Mouse (Mus musculus) cerebellum, adult 2 months (tissue): ENCODE measurements at regions not wholly inside any gene's neighbourhood (a gene's known extent, or its start where the extent isn't known, plus 50 kb on each side); places are given as distances from the start of the nearest gene placed in this dataset.
A peak's percentile ranks its signal among the peaks of the same experiment; 100 is the strongest.

ENCODE experiments used
- DNase-seq, 2 experiments: peaks; one replicate each; pipeline ENCODE4 v3.0.0; 2021
- H3K27ac ChIP-seq: fragments of 200-500 bp; 2 replicates; pipeline ENCODE4 v1.5.1; 2012; ENCODE audit warnings: low read length, control low read depth, inconsistent platforms; ENCODE audit not compliant: insufficient read depth
- H3K27me3 ChIP-seq: fragments of 200-500 bp; 2 replicates; pipeline ENCODE4 v1.6.1; 2012; ENCODE audit warnings: inconsistent platforms, mild to moderate bottlenecking, low read length, moderate library complexity; ENCODE audit not compliant: control insufficient read depth, insufficient read depth
- H3K4me1 ChIP-seq: fragments of 200-500 bp; 2 replicates; pipeline ENCODE4 v1.6.1; 2011; ENCODE audit warnings: low read length; ENCODE audit not compliant: control insufficient read depth, insufficient read depth
- H3K4me3 ChIP-seq: fragments of 200-500 bp; replicated peaks from 2 replicates; pipeline ENCODE3; 2011; ENCODE audit warnings: mild to moderate bottlenecking, low read depth, low read length, control low read depth; ENCODE audit not compliant: insufficient read depth
- CTCF ChIP-seq: fragments of 200-500 bp; IDR thresholded peaks from 2 replicates; pipeline ENCODE4 v1.5.1; 2011; ENCODE audit warnings: low read depth, mild to moderate bottlenecking, control low read depth, low read length, moderate library complexity, borderline replicate concordance; ENCODE audit not compliant: insufficient read depth
- POLR2A ChIP-seq: fragments of 200-500 bp; IDR thresholded peaks from 2 replicates; pipeline ENCODE4 v1.6.1; 2011; ENCODE audit warnings: low read length, control low read depth, borderline replicate concordance; ENCODE audit not compliant: insufficient read depth
- WGBS: fragments of 180-500 bp; shearing (Covaris S2); methylation state at CpG from one replicate; pipeline ENCODE4 v1.1.7; 2018; 5-methylcytosine and 5-hydroxymethylcytosine counted together

- H3K4me1 ChIP-seq: no peaks in the 10 kb centered on the region
- no peaks in the 10 kb centered on the region for H3K27me3 ChIP-seq
- no peak for DNase-seq
- no peak for TF ChIP-seq CTCF
- no peak for TF ChIP-seq POLR2A
- no peak overlapping the region for H3K27ac ChIP-seq
- no peak overlapping the region for H3K4me3 ChIP-seq
- WGBS: 22% methylated on average over 12 of the region's 12 CpGs
Observed at GRCm38 (mm10) chr4:55697108-55697507, 164.8 kb upstream of the Klf4 start.

DNA sequence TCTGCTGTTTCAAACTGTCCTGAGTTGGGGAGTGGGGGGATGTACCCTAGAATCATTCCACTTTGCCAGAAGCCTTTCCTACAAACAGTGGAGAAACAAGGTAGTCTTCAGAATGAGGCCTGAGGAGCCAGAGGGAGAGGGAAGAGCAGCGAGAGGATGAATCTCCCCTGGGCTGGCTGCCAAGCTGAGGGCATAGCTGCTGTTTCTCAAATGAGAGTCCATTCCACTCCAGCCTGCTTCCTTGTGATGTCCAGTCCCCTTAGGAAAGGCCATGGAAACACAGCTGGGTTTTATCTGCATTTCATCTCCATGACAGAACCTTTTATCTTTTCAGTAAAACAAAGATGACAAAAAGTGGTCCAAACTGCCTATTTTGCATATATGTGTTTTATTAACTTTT is 164.2 kb upstream of the Klf4 start:
- H3K4me3 ChIP-seq: no peak overlapping the region
- 25% methylated on average over 1 of the region's 1 CpGs for WGBS
- H3K27me3 ChIP-seq: no peaks in the 10 kb centered on the region
- DNase-seq: no peak
- H3K4me1 ChIP-seq: no peaks in the 10 kb centered on the region
- TF ChIP-seq POLR2A (no peak), CTCF (no peak)
- H3K27ac ChIP-seq: no peak overlapping the region

- Histone ChIP-seq H3K4me3 (no peak overlapping the region), H3K27me3 (no peaks in the 10 kb centered on the region), H3K4me1 (no peaks in the 10 kb centered on the region), H3K27ac (no peak overlapping the region)
- WGBS: 97% methylated on average over 1 of the region's 1 CpGs
- TF ChIP-seq POLR2A (no peak), CTCF (no peak)
- DNase-seq: no peak
Observed at GRCm38 (mm10) chr4:55695246-55695645, 163.0 kb upstream of the Klf4 start.

GRCm38 (mm10) chr4:55689479-55689878 is 157.2 kb upstream of the Klf4 start:
- H3K27me3 ChIP-seq: no peaks in the 10 kb centered on the region; the same call in 1 of the 2 replicates
- DNase-seq: no peak
- no peak for TF ChIP-seq CTCF
- no peak for TF ChIP-seq POLR2A
- H3K27ac ChIP-seq: peak overlapping the region; percentile 47; the same call in 1 of the 2 replicates
- H3K4me1 ChIP-seq: no peaks in the 10 kb centered on the region; the same call in 1 of the 2 replicates
- WGBS: 93% methylated on average over 1 of the region's 1 CpGs
- H3K4me3 ChIP-seq: no peak overlapping the region

DNA sequence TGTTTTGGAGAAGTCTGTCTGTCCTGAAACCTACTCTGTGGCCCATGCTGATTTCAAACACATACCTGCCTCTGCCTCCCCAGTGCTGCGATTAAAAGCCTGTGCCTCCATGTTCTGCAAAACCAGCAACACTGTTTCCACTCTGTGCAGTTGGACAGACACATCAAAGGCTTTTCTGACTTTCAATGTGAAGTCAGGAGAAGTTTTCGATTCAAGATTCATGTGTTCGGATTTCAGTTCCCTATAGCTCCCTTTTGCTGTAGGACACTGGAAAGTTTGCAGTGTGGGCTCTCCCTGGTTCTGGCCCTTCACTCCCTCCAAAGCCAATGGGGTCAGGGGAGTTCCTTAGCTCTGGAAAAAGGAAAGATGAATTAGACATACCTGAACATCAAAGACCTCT is 154.5 kb upstream of the Klf4 start:
- DNase-seq: no peak
- Histone ChIP-seq H3K4me1 (no peaks in the 10 kb centered on the region; the same call in 1 of the 2 replicates), H3K27ac (no peak overlapping the region), H3K4me3 (no peak overlapping the region), H3K27me3 (no peaks in the 10 kb centered on the region; the same call in 1 of the 2 replicates)
- 96% methylated on average over 3 of the region's 3 CpGs for WGBS
- no peak for TF ChIP-seq CTCF
- no peak for TF ChIP-seq POLR2A

DNA sequence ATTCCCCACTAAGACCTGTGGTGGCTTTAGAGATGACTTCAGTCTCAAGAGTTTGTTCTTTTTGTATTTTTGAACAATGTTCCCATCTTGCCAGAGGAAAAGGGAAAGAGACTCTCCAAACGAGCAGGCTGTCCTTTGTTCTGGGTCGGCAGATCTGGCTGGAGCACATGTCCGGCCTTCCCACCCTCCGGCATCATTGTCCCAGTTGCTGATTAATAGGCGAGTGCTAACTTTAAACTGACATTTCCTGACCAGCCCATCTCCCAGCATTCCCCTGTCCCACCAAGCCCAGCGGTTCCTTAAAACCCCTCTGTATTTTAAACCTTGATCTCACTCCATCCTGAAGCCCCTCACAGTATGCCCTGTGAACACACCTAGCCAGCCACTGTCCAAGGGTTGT is 140.0 kb upstream of the Klf4 start:
- Histone ChIP-seq H3K4me1 (no peaks in the 10 kb centered on the region), H3K27me3 (no peaks in the 10 kb centered on the region), H3K27ac (no peak overlapping the region), H3K4me3 (no peak overlapping the region)
- peak in 1 of 2 experiments; percentile 8 for DNase-seq
- WGBS: 69% methylated on average over 6 of the region's 6 CpGs
- TF ChIP-seq CTCF (no peak), POLR2A (no peak)

DNA sequence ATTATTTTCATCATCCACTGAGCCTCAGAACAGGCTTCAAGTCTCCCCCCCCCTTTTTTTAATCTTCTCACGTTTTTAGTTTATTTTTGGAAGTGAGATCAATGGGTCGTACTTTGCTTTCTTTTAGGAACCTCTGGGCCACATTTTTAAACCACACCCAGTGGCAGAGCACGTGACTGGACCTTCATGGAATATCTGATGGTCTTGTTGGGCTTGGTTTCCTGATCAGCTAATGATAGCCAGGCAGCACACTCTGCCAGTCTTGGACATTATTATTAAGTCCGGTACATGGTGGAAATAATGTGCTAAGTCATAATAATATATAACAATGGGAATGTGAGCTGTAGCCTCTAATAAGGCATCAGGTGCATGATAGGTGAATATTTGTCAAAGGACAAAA is 138.0 kb upstream of the Klf4 start:
- WGBS: 80% methylated on average over 4 of the region's 4 CpGs
- no peak for DNase-seq
- Histone ChIP-seq H3K27ac (no peak overlapping the region), H3K27me3 (no peaks in the 10 kb centered on the region), H3K4me3 (no peak overlapping the region), H3K4me1 (no peaks in the 10 kb centered on the region)
- TF ChIP-seq CTCF (no peak), POLR2A (no peak)

GRCm38 (mm10) chr4:55664822-55665221 is 132.6 kb upstream of the Klf4 start:
- Histone ChIP-seq H3K4me3 (no peak overlapping the region), H3K27me3 (no peaks in the 10 kb centered on the region; the same call in 1 of the 2 replicates), H3K27ac (no peak overlapping the region), H3K4me1 (no peaks in the 10 kb centered on the region)
- TF ChIP-seq CTCF (no peak), POLR2A (no peak)
- 80% methylated on average over 4 of the region's 4 CpGs for WGBS
- DNase-seq: no peak

- Histone ChIP-seq H3K27ac (no peak overlapping the region), H3K27me3 (no peaks in the 10 kb centered on the region; the same call in 1 of the 2 replicates), H3K4me3 (no peak overlapping the region), H3K4me1 (no peaks in the 10 kb centered on the region)
- DNase-seq: no peak
- no peak for TF ChIP-seq CTCF
- TF ChIP-seq POLR2A: no peak
- WGBS: 42% methylated on average over 5 of the region's 5 CpGs
Observed at GRCm38 (mm10) chr4:55663856-55664255, 131.6 kb upstream of the Klf4 start.
